Mouse (Mus musculus): ENCODE data around the gene Serpinb3c.
"Not testable (repeated sequence)": the region's sequence is repeated elsewhere in the genome, so short reads cannot be mapped to it uniquely, and the experiment has no call there.

Serpinb3c gene

GRCm38 (mm10) chr1:107278261-107278660, at the start of gene Serpinb3c, which contains the start of gene Serpinb3b:
TSS of gene Serpinb3c (minus strand) at chr1:107278371.
TSS of gene Serpinb3b (minus strand) at chr1:107278361.
- in situ Hi-C loops (cut with MboI, MseI), result not testable (repeated sequence)

- in situ Hi-C loops (cut with MboI, MseI), result loop anchor here (5.0 to 10.0 kb wide), 2 partner anchors 239 to 242 kb away; no protein-coding TSS in a partner anchor
Observed at GRCm38 (mm10) chr1:107243170-107243569, 35.0 kb downstream of the Serpinb3c start.

All from T-helper 17 cell (primary cell).